Mouse (Mus musculus): ENCODE results near the gene Rabl6. TPM values are rescaled to one million over a fixed set of nuclear protein-coding genes. Genes with fewer than 3 reads are reported as not detected.

The Rabl6 gene
- total RNA-seq, 2 experiments from 2014 or later = 39.5 to 41.0 TPM

- intact Hi-C loops (cut with DNase I; ENCODE audit: low total_unique reads) = no loop called here
- no peak for DNase-seq
Observed at GRCm38 (mm10) chr2:25600037-25600436, 8.3 kb downstream of the Rabl6 start.

- intact Hi-C loops (cut with DNase I; ENCODE audit: low total_unique reads) = no loop called here
- no peak for DNase-seq
Observed at GRCm38 (mm10) chr2:25598749-25599148, 9.6 kb downstream of the Rabl6 start.

- no peak for DNase-seq
- intact Hi-C loops (cut with DNase I; ENCODE audit: low total_unique reads) = no loop called here
Observed at GRCm38 (mm10) chr2:25596765-25597510, 11.4 kb downstream of the Rabl6 start.

GRCm38 (mm10) chr2:25591863-25592262, 16.5 kb downstream of the Rabl6 start:
- no peak for DNase-seq
- intact Hi-C loops (cut with DNase I; ENCODE audit: low total_unique reads) = no loop called here

GRCm38 (mm10) chr2:25588227-25588907, 20.0 kb downstream of the Rabl6 start:
- DNase-seq = no peak

GRCm38 (mm10) chr2:25587290-25587689, 21.0 kb downstream of the Rabl6 start:
- intact Hi-C loops (cut with DNase I; ENCODE audit: low total_unique reads) = no loop called here
- DNase-seq = no peak

More at GRCm38 (mm10) chr2:25588227-25588907, 20.0 kb downstream of the Rabl6 start:
- intact Hi-C loops (cut with DNase I; ENCODE audit: low total_unique reads) = no loop called here

- no peak for DNase-seq
- intact Hi-C loops (cut with DNase I; ENCODE audit: low total_unique reads) = no loop called here
Observed at GRCm38 (mm10) chr2:25585601-25586000, 22.7 kb downstream of the Rabl6 start.

GRCm38 (mm10) chr2:25584856-25585255, 23.5 kb downstream of the Rabl6 start:
- no peak for DNase-seq
- intact Hi-C loops (cut with DNase I; ENCODE audit: low total_unique reads) = no loop called here

GRCm38 (mm10) chr2:25584152-25584551, 24.2 kb downstream of the Rabl6 start:
- DNase-seq = no peak
- intact Hi-C loops (cut with DNase I; ENCODE audit: low total_unique reads) = no loop called here

- intact Hi-C loops (cut with DNase I; ENCODE audit: low total_unique reads) = no loop called here
- DNase-seq = no peak
Observed at GRCm38 (mm10) chr2:25583571-25583970, 24.8 kb downstream of the Rabl6 start.

- DNase-seq = no peak
- intact Hi-C loops (cut with DNase I; ENCODE audit: low total_unique reads) = no loop called here
Observed at GRCm38 (mm10) chr2:25583120-25583481, 25.2 kb downstream of the Rabl6 start.

GRCm38 (mm10) chr2:25582466-25583119, 25.7 kb downstream of the Rabl6 start:
- DNase-seq = peak; percentile 24
- intact Hi-C loops (cut with DNase I; ENCODE audit: low total_unique reads) = no loop called here

GRCm38 (mm10) chr2:25581901-25582301, 26.4 kb downstream of the Rabl6 start:
- intact Hi-C loops (cut with DNase I; ENCODE audit: low total_unique reads) = no loop called here
- no peak for DNase-seq

- intact Hi-C loops (cut with DNase I; ENCODE audit: low total_unique reads) = no loop called here
- peak; percentile 45 for DNase-seq
Observed at GRCm38 (mm10) chr2:25581294-25581864, 26.9 kb downstream of the Rabl6 start, which contains the start of gene Ajm1. Ajm1 (minus strand) TSS chr2:25581757.

- DNase-seq = no peak
- intact Hi-C loops (cut with DNase I; ENCODE audit: low total_unique reads) = no loop called here
Observed at GRCm38 (mm10) chr2:25580621-25581101, 27.7 kb downstream of the Rabl6 start.

GRCm38 (mm10) chr2:25579737-25580460, 28.4 kb downstream of the Rabl6 start:
- peak; percentile 17 for DNase-seq
- intact Hi-C loops (cut with DNase I; ENCODE audit: low total_unique reads) = loop anchor here (10.0 kb wide), 1 partner anchor 65 kb away; no protein-coding TSS in a partner anchor

GRCm38 (mm10) chr2:25578796-25579736, 29.3 kb downstream of the Rabl6 start:
- intact Hi-C loops (cut with DNase I; ENCODE audit: low total_unique reads) = loop anchor here (10.0 kb wide), 1 partner anchor 64 kb away; no protein-coding TSS in a partner anchor
- no peak for DNase-seq
